Mouse (Mus musculus): ENCODE measurements around the gene Chd3. TPM values are rescaled to one million over a fixed set of nuclear protein-coding genes. Genes with fewer than 3 reads are reported as not detected.
A peak's percentile ranks its signal among the peaks of the same experiment; 100 is the strongest.

Chd3 gene
- total and polyA plus RNA-seq, 3 experiments: 71.0 to 183 (median 120) TPM

GRCm38 (mm10) chr11:69362021-69362420 lies 7.2 kb downstream of the Chd3 start:
- no peaks in the 10 kb centered on the region for H3K27me3 ChIP-seq (ENCODE audit: insufficient read depth, low read length)
- no peak for TF ChIP-seq CTCF (IDR thresholded peaks at IDR 0.05; ENCODE audit: low read depth, low read length)
- TF ChIP-seq POLR2AphosphoS5 (IDR thresholded peaks at IDR 0.05; ENCODE audit: insufficient replicate concordance, low read depth, low read length): no peak
- no peak for TF ChIP-seq TAL1 (conservative IDR thresholded peaks at IDR 0.05; ENCODE audit: low read depth, low read length)
- TF ChIP-seq GATA1 (IDR thresholded peaks at IDR 0.05; ENCODE audit: borderline replicate concordance, low read length): no peak
- no peak for TF ChIP-seq GATA2 (IDR thresholded peaks at IDR 0.05; ENCODE audit: borderline replicate concordance, low read depth, low read length)
- no peaks in the 10 kb centered on the region for H3K9me3 ChIP-seq (replicated peaks)
- no peak for ATAC-seq (ENCODE audit: extremely low read depth, insufficient number of reproducible peaks, low FRiP score, poor library complexity, severe bottlenecking)
- peaks cover 89% of the 10 kb centered on the region for H3K36me3 ChIP-seq (replicated peaks)
- H3K4me1 ChIP-seq (ENCODE audit: insufficient read depth, low read depth, low read length): peaks cover 27% of the 10 kb centered on the region
- DNase-seq (ENCODE audit: low spot score): no peak
- no peak overlapping the region for H3K4me3 ChIP-seq (ENCODE audit: low read depth, low read length)

GRCm38 (mm10) chr11:69357690-69358089 lies 11.5 kb downstream of the Chd3 start:
- H3K4me1 ChIP-seq (ENCODE audit: insufficient read depth, low read depth, low read length): peaks cover 3% of the 10 kb centered on the region; the same call in 1 of the 2 replicates
- no peaks in the 10 kb centered on the region for H3K27me3 ChIP-seq (ENCODE audit: insufficient read depth, low read length)
- TF ChIP-seq GATA1 (IDR thresholded peaks at IDR 0.05; ENCODE audit: borderline replicate concordance, low read length) (no peak), TAL1 (conservative IDR thresholded peaks at IDR 0.05; ENCODE audit: low read depth, low read length) (no peak), GATA2 (IDR thresholded peaks at IDR 0.05; ENCODE audit: borderline replicate concordance, low read depth, low read length) (no peak), POLR2AphosphoS5 (IDR thresholded peaks at IDR 0.05; ENCODE audit: insufficient replicate concordance, low read depth, low read length) (no peak), CTCF (IDR thresholded peaks at IDR 0.05; ENCODE audit: low read depth, low read length) (no peak)
- H3K9me3 ChIP-seq (replicated peaks): no peaks in the 10 kb centered on the region
- ATAC-seq (ENCODE audit: extremely low read depth, insufficient number of reproducible peaks, low FRiP score, poor library complexity, severe bottlenecking): no peak
- H3K36me3 ChIP-seq (replicated peaks): peaks cover 100% of the 10 kb centered on the region
- H3K4me3 ChIP-seq (ENCODE audit: low read depth, low read length): no peak overlapping the region
- no peak for DNase-seq (ENCODE audit: low spot score)

GRCm38 (mm10) chr11:69356544-69356943 lies 12.7 kb downstream of the Chd3 start:
- ATAC-seq (ENCODE audit: extremely low read depth, insufficient number of reproducible peaks, low FRiP score, poor library complexity, severe bottlenecking) (no peak), DNase-seq (ENCODE audit: low spot score) (no peak)
- no peak overlapping the region for H3K4me3 ChIP-seq (ENCODE audit: low read depth, low read length)
- no peaks in the 10 kb centered on the region for H3K27me3 ChIP-seq (ENCODE audit: insufficient read depth, low read length)
- TF ChIP-seq POLR2AphosphoS5 (IDR thresholded peaks at IDR 0.05; ENCODE audit: insufficient replicate concordance, low read depth, low read length) (no peak), GATA2 (IDR thresholded peaks at IDR 0.05; ENCODE audit: borderline replicate concordance, low read depth, low read length) (no peak)
- peaks cover 3% of the 10 kb centered on the region; the same call in 1 of the 2 replicates for H3K4me1 ChIP-seq (ENCODE audit: insufficient read depth, low read depth, low read length)
- no peaks in the 10 kb centered on the region for H3K9me3 ChIP-seq (replicated peaks)
- H3K36me3 ChIP-seq (replicated peaks): peaks cover 100% of the 10 kb centered on the region

GRCm38 (mm10) chr11:69346441-69346840 lies 22.8 kb downstream of the Chd3 start:
- Histone ChIP-seq H3K4me3 (ENCODE audit: low read depth, low read length) (no peak overlapping the region), H3K27me3 (ENCODE audit: insufficient read depth, low read length) (no peaks in the 10 kb centered on the region), H3K36me3 (replicated peaks) (peaks cover 88% of the 10 kb centered on the region), H3K4me1 (ENCODE audit: insufficient read depth, low read depth, low read length) (no peaks in the 10 kb centered on the region), H3K9me3 (replicated peaks) (no peaks in the 10 kb centered on the region)
- no peak for DNase-seq (ENCODE audit: low spot score)
- ATAC-seq (ENCODE audit: extremely low read depth, insufficient number of reproducible peaks, low FRiP score, poor library complexity, severe bottlenecking): no peak
- TF ChIP-seq TAL1 (conservative IDR thresholded peaks at IDR 0.05; ENCODE audit: low read depth, low read length): no peak
- TF ChIP-seq CTCF (IDR thresholded peaks at IDR 0.05; ENCODE audit: low read depth, low read length): no peak
- no peak for TF ChIP-seq POLR2AphosphoS5 (IDR thresholded peaks at IDR 0.05; ENCODE audit: insufficient replicate concordance, low read depth, low read length)
- TF ChIP-seq GATA2 (IDR thresholded peaks at IDR 0.05; ENCODE audit: borderline replicate concordance, low read depth, low read length): no peak

- peaks cover 44% of the 10 kb centered on the region for H3K36me3 ChIP-seq (replicated peaks)
- no peaks in the 10 kb centered on the region for H3K27me3 ChIP-seq (ENCODE audit: insufficient read depth, low read length)
- TF ChIP-seq POLR2AphosphoS5 (IDR thresholded peaks at IDR 0.05; ENCODE audit: insufficient replicate concordance, low read depth, low read length): no peak
- TF ChIP-seq GATA2 (IDR thresholded peaks at IDR 0.05; ENCODE audit: borderline replicate concordance, low read depth, low read length): no peak
- no peak for TF ChIP-seq GATA1 (IDR thresholded peaks at IDR 0.05; ENCODE audit: borderline replicate concordance, low read length)
- no peak for TF ChIP-seq CTCF (IDR thresholded peaks at IDR 0.05; ENCODE audit: low read depth, low read length)
- H3K4me3 ChIP-seq (ENCODE audit: low read depth, low read length): peak within 1 kb of the TSS; percentile 23; the same call in 1 of the 2 replicates
- ATAC-seq (ENCODE audit: extremely low read depth, insufficient number of reproducible peaks, low FRiP score, poor library complexity, severe bottlenecking) (no peak), DNase-seq (ENCODE audit: low spot score) (no peak)
- peaks cover 15% of the 10 kb centered on the region for H3K9me3 ChIP-seq (replicated peaks)
- H3K4me1 ChIP-seq (ENCODE audit: insufficient read depth, low read depth, low read length): peaks cover 3% of the 10 kb centered on the region; the same call in 1 of the 2 replicates
Observed at GRCm38 (mm10) chr11:69340161-69341131, 28.8 kb downstream of the Chd3 start, which contains the start of gene Rnf227. Gene Rnf227, plus strand, starts transcription at chr11:69340461.

GRCm38 (mm10) chr11:69334796-69335195 lies 34.4 kb downstream of the Chd3 start:
- Histone ChIP-seq H3K27me3 (ENCODE audit: insufficient read depth, low read length) (peaks cover 23% of the 10 kb centered on the region), H3K4me3 (ENCODE audit: low read depth, low read length) (no peak overlapping the region), H3K4me1 (ENCODE audit: insufficient read depth, low read depth, low read length) (peaks cover 22% of the 10 kb centered on the region), H3K9me3 (replicated peaks) (0 out of 2 replicates have a peak, but pooled peaks cover 3% of the 10 kb centered on the region), H3K36me3 (replicated peaks) (peaks cover 3% of the 10 kb centered on the region)
- DNase-seq (ENCODE audit: low spot score) (no peak), ATAC-seq (ENCODE audit: extremely low read depth, insufficient number of reproducible peaks, low FRiP score, poor library complexity, severe bottlenecking) (no peak)
- TF ChIP-seq GATA2 (IDR thresholded peaks at IDR 0.05; ENCODE audit: borderline replicate concordance, low read depth, low read length) (no peak), POLR2AphosphoS5 (IDR thresholded peaks at IDR 0.05; ENCODE audit: insufficient replicate concordance, low read depth, low read length) (no peak), GATA1 (IDR thresholded peaks at IDR 0.05; ENCODE audit: borderline replicate concordance, low read length) (no peak), CTCF (IDR thresholded peaks at IDR 0.05; ENCODE audit: low read depth, low read length) (no peak), TAL1 (conservative IDR thresholded peaks at IDR 0.05; ENCODE audit: low read depth, low read length) (no peak)
